Mouse (Mus musculus) megakaryocyte, embryonic 14.5 days (primary cell): ENCODE results near the gene Pibf1. TPM values are rescaled to one million over a fixed set of nuclear protein-coding genes. Genes with fewer than 3 reads are reported as not detected.

Source experiments
- H3K27me3 ChIP-seq: replicated peaks from 2 replicates; pipeline ENCODE3; 2012; ENCODE audit warnings: inconsistent platforms
- H3K36me3 ChIP-seq: replicated peaks from 2 replicates; pipeline ENCODE3; 2012; ENCODE audit warnings: low read length, inconsistent platforms, mixed read lengths
- H3K4me1 ChIP-seq: 2 replicates; pipeline ENCODE4 v1.6.1; 2012; ENCODE audit warnings: inconsistent platforms
- H3K4me3 ChIP-seq: replicated peaks from 2 replicates; pipeline ENCODE3; 2012; ENCODE audit warnings: moderate library complexity, mild to moderate bottlenecking, inconsistent platforms
- H3K9me3 ChIP-seq: 2 replicates; pipeline ENCODE4 v1.6.1; 2012; ENCODE audit warnings: inconsistent platforms
- FLI1 ChIP-seq: IDR thresholded peaks from 2 replicates; pipeline ENCODE4 v1.6.1; 2012; ENCODE audit warnings: low read length, inconsistent platforms, mixed read lengths
- GATA1 ChIP-seq: IDR thresholded peaks from 3 replicates; pipeline ENCODE4 v1.6.1; 2012; ENCODE audit warnings: mixed read lengths, low read length, inconsistent platforms, borderline replicate concordance
- polyA plus RNA-seq: library from polyadenylated mRNA; stranded (reverse); fragments of >175 nt; gene quantifications from 2 replicates; pipeline ENCODE4 v1.2.3, GENCODE M21; 2012; ENCODE audit warnings: low replicate concordance; ENCODE audit not compliant: insufficient read depth

Gene Pibf1
- polyA plus RNA-seq, 1 experiment, result 0.36 TPM

- Histone ChIP-seq H3K9me3 (no peaks in the 10 kb centered on the region), H3K4me3 (no peak overlapping the region), H3K4me1 (no peaks in the 10 kb centered on the region), H3K36me3 (peaks cover 54% of the 10 kb centered on the region), H3K27me3 (no peaks in the 10 kb centered on the region)
- TF ChIP-seq FLI1, result no peak
- TF ChIP-seq GATA1, result no peak
These were observed 141.3 kb downstream of the Pibf1 start for GRCm38 (mm10) chr14:99240563-99240962.

DNA sequence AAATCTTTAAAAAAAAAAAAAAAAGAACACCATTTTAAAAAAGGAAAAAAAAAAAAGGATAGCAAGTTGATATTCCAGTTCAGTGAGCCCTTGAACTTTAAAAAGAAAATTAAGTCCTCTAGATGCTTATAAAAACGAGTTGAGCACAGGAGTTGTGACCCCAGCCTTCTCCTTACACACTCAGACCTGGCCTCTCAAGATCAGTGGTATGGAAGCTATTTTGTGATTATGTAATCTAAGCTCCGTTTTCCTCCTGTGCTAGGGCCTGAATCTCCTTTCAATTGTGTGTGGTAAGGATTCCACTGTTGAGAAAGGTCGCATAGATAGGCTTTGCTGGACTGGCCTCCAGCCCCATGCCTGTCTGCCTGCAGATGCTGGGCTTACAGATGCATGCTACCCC is 145.3 kb downstream of the Pibf1 start:
- TF ChIP-seq GATA1 (no peak), FLI1 (no peak)
- H3K36me3 ChIP-seq, result peaks cover 75% of the 10 kb centered on the region
- no peaks in the 10 kb centered on the region for H3K9me3 ChIP-seq
- no peaks in the 10 kb centered on the region for H3K27me3 ChIP-seq
- H3K4me3 ChIP-seq, result no peak overlapping the region
- H3K4me1 ChIP-seq, result no peaks in the 10 kb centered on the region

DNA sequence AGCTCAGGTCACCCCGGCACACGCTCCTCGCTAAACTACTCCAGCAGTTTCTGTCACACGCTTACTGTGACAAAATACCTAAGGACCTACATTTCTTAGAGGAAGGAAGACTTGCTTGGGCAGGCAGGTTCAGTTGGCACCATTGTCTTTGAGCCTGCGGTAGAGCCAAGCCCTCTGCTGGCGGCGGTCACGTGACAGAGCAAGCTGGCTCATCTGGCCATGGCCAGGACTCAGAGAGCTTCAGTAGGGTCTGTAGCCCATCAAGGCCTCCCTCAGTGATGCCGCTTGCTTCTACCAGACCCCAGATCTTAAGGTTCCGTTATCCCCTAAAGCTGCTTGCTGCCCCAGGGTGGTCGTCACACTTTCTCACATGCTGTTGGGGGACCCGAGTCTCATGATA is 162.8 kb downstream of the Pibf1 start:
- TF ChIP-seq GATA1 (no peak), FLI1 (no peak)
- Histone ChIP-seq H3K27me3 (no peaks in the 10 kb centered on the region), H3K9me3 (no peaks in the 10 kb centered on the region), H3K4me1 (peaks cover 10% of the 10 kb centered on the region; the same call in 1 of the 2 replicates), H3K4me3 (no peak overlapping the region), H3K36me3 (peaks cover 9% of the 10 kb centered on the region)

DNA sequence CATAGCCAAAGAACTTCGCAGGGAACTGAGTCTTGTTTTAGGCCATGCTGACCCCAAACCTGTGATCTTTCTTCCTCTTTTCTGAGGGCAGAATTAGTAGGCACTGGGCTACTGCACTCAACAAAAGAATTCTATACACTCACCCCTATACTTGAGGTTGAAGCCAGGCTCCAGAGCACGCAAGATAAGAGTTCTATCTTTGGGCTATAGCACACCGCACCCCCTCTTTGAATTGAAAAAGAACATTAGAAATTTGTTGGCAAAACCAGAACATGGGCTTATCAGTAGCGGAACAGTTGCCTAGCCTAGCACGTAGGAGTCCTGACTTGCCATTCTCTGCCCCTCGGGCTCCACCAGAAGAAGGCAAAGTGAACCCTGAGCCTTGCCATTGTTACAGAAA is 164.6 kb downstream of the Pibf1 start:
- Histone ChIP-seq H3K4me3 (no peak overlapping the region), H3K27me3 (no peaks in the 10 kb centered on the region), H3K9me3 (no peaks in the 10 kb centered on the region), H3K36me3 (no peaks in the 10 kb centered on the region), H3K4me1 (peaks cover 10% of the 10 kb centered on the region; the same call in 1 of the 2 replicates)
- TF ChIP-seq GATA1 (no peak), FLI1 (no peak)

DNA sequence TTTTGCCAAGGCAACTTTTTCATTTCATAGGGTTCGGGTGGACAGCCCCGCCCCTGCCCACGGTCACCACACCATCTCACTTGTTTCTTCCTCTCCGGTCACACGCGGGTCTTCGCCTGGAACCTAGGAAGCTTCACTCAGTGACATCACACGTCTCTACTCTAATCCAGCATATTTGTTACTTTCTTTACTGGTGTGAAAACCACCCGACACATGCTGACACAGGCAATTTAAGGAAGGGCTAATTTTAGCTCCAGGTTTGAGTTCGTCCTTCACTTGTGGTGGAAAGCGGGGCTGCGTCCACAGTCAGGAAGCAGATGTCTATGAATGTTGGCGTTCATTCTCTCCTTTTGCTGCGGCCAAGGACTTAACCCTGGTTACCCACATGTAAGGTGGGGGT is 166.6 kb downstream of the Pibf1 start:
- Histone ChIP-seq H3K27me3 (no peaks in the 10 kb centered on the region), H3K4me1 (peaks cover 10% of the 10 kb centered on the region; the same call in 1 of the 2 replicates), H3K36me3 (no peaks in the 10 kb centered on the region), H3K9me3 (no peaks in the 10 kb centered on the region), H3K4me3 (peak overlapping the region; percentile 33)
- TF ChIP-seq GATA1 (no peak), FLI1 (no peak)

- H3K36me3 ChIP-seq, result no peaks in the 10 kb centered on the region
- H3K4me1 ChIP-seq, result peaks cover 10% of the 10 kb centered on the region; the same call in 1 of the 2 replicates
- no peaks in the 10 kb centered on the region for H3K9me3 ChIP-seq
- TF ChIP-seq GATA1, result no peak
- H3K4me3 ChIP-seq, result no peak overlapping the region
- no peaks in the 10 kb centered on the region for H3K27me3 ChIP-seq
These were observed 167.5 kb downstream of the Pibf1 start for GRCm38 (mm10) chr14:99266749-99267148.

- Histone ChIP-seq H3K9me3 (no peaks in the 10 kb centered on the region), H3K27me3 (peaks cover 4% of the 10 kb centered on the region), H3K4me3 (no peak overlapping the region), H3K4me1 (peaks cover 1% of the 10 kb centered on the region), H3K36me3 (no peaks in the 10 kb centered on the region)
- TF ChIP-seq GATA1 (no peak), FLI1 (no peak)
These were observed 174.8 kb downstream of the Pibf1 start for GRCm38 (mm10) chr14:99274056-99274455.

DNA sequence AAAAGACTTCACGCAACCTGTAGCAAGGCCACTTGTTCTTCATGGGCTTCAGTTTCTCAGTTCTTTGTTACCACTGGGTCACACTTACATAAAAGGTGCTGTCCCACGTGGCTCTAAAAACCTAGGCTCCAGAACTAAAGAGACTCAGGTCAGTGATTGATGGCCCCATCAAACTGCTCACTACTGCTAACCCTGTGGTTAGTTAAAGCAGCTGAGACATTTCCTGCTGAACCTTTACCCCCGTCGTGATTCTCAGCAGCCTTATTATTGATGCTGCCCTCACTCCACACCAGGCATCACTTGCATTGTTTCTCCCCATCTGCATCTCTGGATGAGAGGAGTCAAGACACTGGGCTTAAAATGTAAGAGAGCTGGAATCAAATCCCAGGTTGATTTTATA is 176.6 kb downstream of the Pibf1 start:
- Histone ChIP-seq H3K4me1 (peaks cover 14% of the 10 kb centered on the region), H3K27me3 (peaks cover 4% of the 10 kb centered on the region), H3K36me3 (no peaks in the 10 kb centered on the region), H3K9me3 (no peaks in the 10 kb centered on the region), H3K4me3 (no peak overlapping the region)
- TF ChIP-seq GATA1, result no peak
- no peak for TF ChIP-seq FLI1

- H3K9me3 ChIP-seq, result no peaks in the 10 kb centered on the region
- H3K27me3 ChIP-seq, result peaks cover 4% of the 10 kb centered on the region
These were observed 179.1 kb downstream of the Pibf1 start for GRCm38 (mm10) chr14:99278312-99278711.

DNA sequence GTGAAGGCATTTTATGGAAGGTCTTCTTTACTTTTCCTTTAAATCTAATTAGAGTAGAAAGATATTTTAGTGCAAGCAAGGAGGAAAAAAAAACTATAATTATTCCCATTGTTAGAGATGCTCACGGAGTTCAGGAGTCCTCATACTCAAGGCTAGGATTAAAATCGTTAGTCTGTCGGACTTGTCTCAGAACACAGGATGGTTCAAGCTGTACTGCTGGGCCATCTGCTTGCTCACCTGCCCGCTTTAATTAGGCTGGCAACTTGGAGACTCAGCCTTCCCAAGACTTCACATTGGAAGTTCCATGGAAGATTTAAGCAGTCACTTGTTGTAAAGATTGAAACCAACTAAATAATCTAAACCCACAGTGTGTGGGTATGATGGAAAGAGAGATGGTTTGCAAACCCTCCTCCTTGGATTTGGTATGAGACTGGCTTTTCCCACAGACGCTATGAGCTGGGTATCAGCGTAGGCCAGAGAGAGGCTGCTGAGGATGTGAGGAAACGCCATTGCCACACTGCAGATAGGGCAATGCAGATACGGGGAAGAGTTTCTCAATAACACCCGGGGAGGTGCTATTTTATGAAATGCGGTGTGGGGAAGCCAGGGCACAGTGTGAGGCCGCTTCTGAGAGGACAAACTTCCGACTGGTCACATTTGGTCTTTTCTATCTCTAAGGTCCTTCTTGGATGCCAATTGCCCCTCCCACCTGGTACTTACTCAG is 179.7 kb downstream of the Pibf1 start:
- Histone ChIP-seq H3K4me3 (no peak overlapping the region), H3K36me3 (no peaks in the 10 kb centered on the region), H3K27me3 (peaks cover 4% of the 10 kb centered on the region), H3K9me3 (no peaks in the 10 kb centered on the region), H3K4me1 (peaks cover 19% of the 10 kb centered on the region)
- TF ChIP-seq FLI1, result no peak
- TF ChIP-seq GATA1, result no peak

More at GRCm38 (mm10) chr14:99278312-99278711, 179.1 kb downstream of the Pibf1 start:
- no peak overlapping the region for H3K4me3 ChIP-seq
- H3K36me3 ChIP-seq, result no peaks in the 10 kb centered on the region
- no peak for TF ChIP-seq GATA1
- no peak for TF ChIP-seq FLI1
- peaks cover 19% of the 10 kb centered on the region for H3K4me1 ChIP-seq
